Mouse (Mus musculus): ENCODE measurements around the gene Lpin1.

The Lpin1 gene

GRCm38 (mm10) chr12:16618512-16619274, 7.9 kb upstream of the Lpin1 start:
- DNase-seq (ENCODE audit: low spot score): peak; percentile 41

DNA sequence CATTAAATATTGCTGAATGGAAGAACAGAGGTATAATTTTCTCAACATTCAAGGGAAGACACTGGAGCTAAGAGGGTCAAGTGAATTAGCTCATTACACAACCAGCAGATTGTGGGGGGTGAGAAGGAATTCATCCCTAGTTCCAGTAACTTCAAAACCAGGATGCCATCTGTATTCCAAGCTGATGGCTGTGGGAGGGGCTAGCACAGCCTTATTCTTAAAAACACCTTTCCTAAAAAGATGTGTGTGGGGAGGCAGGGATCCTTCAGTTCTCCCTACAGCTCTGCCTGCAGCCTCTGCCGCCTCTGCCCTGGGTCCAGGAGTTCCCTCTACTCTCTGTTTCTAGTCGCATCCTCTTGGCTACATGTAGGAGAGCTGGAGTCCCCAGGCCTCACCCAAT, 5.0 kb upstream of the Lpin1 start:
- DNase-seq (ENCODE audit: low spot score): no peak

GRCm38 (mm10) chr12:16614556-16614955, 3.8 kb upstream of the Lpin1 start:
- no peak for DNase-seq (ENCODE audit: low spot score)

- DNase-seq (ENCODE audit: low spot score): no peak
Observed at GRCm38 (mm10) chr12:16605624-16606023, 5.1 kb downstream of the Lpin1 start.

DNA sequence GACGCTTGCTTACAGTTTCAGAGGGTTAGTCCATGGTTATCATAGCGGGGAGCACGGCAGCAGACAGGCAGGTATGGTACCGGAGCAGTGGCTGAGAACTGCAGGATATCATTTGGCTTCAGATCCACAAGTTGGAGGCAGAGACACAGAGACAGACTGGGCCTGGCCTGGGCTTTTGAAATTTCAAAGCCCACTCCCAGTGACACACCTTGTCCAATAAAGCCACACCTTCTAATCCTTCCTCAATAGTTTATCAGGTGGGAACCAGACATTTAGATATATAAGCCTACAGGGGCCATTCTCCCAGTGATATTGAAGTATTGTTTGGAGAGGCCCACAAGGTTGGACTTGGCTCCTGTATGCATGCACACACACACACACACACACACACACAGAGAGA, 8.5 kb downstream of the Lpin1 start:
- DNase-seq (ENCODE audit: low spot score): no peak

- no peak for DNase-seq (ENCODE audit: low spot score)
Observed at GRCm38 (mm10) chr12:16600374-16600773, 10.4 kb downstream of the Lpin1 start.

DNA sequence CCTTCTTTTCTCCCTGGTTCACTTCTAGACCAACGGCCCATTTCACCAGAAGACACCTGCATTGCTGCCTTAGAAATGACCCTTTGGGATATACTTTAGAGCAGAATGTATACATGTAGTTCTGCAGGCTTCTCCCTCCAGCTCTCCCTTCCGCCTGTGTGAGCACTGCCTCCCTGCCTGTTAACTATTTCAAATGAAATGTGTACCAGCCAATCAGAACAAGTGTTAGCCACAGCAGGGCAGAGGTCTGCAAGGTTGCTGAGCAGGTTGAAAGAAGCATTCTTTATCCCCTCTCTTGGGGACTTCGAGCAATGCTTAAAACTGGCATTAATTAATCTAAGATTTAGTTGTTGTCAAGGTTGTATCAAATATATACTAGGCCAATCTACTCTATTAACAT, 11.4 kb downstream of the Lpin1 start:
- DNase-seq (ENCODE audit: low spot score): no peak

GRCm38 (mm10) chr12:16593761-16594160, 17.0 kb downstream of the Lpin1 start:
- no peak for DNase-seq (ENCODE audit: low spot score)

DNA sequence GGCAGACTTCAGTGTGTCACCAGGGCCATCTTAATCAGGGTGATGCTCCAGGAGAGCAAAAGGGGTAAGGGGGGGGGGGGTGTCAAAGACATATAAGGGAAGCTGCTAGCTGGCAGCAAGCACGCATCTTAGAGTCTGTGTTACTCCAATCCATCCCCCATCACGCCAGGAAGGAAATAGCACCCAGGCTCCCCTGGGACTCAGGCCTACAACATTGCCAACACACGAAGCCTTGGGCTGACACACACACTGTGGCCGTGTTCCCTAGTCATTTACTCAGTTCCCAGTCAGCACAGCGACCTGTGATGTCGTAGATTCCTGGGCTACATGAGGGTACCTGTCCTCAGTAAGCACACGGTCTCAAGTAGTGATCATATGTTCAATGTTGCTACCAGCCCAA, 17.8 kb downstream of the Lpin1 start:
- no peak for DNase-seq (ENCODE audit: low spot score)

GRCm38 (mm10) chr12:16592451-16592850, 18.3 kb downstream of the Lpin1 start:
- DNase-seq (ENCODE audit: low spot score): no peak

DNA sequence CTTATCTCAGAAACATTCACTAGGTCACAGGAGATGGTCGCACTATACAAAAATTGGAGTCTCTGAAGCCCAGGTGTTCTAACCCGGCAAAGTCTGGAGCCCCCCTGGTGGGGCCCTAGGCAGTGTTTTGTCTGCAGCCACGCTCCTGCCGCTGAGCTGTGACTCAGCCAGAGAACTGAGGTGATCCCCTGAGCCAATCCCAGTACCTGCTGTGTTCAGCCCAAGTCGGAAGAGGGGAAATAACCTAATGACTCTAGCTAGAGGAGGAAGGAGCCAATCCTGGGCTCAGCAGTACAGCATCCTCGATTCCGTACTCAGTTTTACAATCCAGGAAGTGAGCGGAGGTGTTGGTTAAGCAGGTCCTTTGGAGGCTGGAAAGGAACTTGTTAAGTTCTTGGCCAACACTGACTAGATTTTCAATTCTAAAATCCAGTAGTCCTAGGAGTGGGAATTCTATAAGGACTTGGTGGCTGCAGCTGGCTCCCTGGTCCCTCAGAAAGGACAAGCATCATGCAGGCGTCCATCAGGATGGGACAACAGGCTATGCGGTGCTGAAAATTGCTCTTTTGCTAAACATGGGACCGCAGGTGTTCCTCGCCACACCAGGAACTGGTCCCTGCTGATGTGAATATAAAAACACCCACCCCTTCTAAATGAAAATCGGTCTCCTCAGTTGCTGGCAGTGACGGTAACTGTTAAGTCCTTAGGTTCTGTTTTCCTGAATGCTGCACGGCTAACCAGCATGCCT, 19.1 kb downstream of the Lpin1 start:
- DNase-seq (ENCODE audit: low spot score): peak; percentile 80

DNA sequence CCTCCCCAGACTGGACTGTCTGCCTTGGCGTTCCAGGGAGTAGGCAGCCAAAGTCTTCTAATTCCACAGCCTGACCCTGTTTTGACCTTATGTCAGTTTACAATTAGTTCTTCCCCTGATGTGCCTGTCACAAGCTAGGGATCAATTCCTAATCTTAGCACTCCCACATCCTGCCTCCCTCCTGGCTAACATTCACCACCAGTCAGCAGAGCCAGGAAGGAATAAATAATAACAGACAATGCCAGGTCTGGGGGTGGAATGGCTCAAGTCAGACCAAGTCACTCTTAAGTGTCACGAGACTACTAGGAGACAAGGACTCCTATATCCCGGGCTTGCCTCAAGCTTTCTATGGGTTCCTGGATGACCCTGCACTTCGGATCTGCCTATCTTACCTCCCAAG, 20.8 kb downstream of the Lpin1 start:
- DNase-seq (ENCODE audit: low spot score): no peak

GRCm38 (mm10) chr12:16589204-16589949, 21.4 kb downstream of the Lpin1 start:
- DNase-seq (ENCODE audit: low spot score): peak; percentile 93

- no peak for DNase-seq (ENCODE audit: low spot score)
Observed at GRCm38 (mm10) chr12:16588396-16589042, 22.2 kb downstream of the Lpin1 start.

DNA sequence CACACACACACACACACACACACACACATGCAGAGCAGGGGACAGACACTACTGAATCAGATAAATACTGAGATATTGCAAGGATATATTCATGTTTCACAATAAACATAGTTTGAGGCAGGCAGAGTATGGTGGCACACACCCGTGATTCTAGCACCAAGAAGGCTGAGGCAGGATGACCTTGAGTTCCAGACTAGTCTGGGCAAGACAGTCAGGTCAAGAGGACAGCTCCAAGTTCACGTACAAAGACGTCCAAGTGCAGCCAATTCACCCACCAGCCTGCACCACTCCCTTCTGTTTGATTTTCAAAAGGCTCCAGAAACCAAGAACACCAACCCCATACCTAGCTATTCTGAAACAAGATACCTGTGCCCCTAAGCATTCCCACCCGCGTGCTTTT, 23.0 kb downstream of the Lpin1 start:
- DNase-seq (ENCODE audit: low spot score): no peak

GRCm38 (mm10) chr12:16587111-16587510, 23.7 kb downstream of the Lpin1 start:
- DNase-seq (ENCODE audit: low spot score): no peak

- no peak for DNase-seq (ENCODE audit: low spot score)
Observed at GRCm38 (mm10) chr12:16584964-16585363, 25.8 kb downstream of the Lpin1 start.

GRCm38 (mm10) chr12:16584035-16584682, 26.6 kb downstream of the Lpin1 start:
- no peak for DNase-seq (ENCODE audit: low spot score)

DNA sequence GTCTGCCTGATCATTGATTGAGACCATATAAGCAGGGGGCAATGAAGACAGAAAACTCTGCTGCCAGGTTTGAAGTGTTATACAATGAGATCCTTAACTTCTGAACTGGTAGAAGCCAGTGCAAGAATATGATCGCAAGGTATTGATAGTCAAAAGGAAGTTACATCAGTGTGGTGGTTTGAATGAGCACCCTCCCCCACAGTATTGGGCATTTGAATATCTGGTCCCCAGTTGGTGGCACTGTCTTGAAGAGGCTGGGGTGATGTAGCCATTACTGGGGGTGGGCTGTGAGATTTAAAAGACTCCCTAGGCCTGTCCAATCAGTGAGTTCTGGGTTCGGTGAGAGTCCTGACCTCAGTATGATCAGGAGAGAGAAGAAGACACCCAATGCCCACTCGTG, 27.5 kb downstream of the Lpin1 start:
- no peak for DNase-seq (ENCODE audit: low spot score)

DNA sequence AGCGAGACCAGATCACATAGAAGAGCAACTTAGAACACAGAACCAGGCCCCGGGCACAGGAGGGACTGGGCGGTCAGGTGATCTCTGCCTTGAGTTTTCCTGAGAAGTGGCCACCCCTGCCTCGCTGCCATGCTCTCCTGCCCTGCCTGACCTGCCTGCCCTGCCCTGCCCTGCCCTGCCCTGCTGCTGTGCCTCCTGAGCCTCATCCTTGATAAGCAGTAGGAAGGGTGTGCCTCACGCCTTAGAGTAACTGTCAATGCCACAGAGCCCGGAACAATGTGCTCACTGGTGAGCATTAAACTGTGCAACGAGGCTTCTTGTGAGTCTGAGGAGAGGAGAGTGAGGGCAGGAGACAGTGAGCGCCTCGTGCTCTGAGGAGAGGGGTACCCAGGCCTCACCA, 30.5 kb downstream of the Lpin1 start:
- no peak for DNase-seq (ENCODE audit: low spot score)

GRCm38 (mm10) chr12:16577665-16578233, 33.0 kb downstream of the Lpin1 start:
- DNase-seq (ENCODE audit: low spot score): no peak

Measured in urinary bladder, postnatal 25 days (tissue).